ENCODE assay signal across 18 mouse cellular contexts in the genomic region with DNA sequence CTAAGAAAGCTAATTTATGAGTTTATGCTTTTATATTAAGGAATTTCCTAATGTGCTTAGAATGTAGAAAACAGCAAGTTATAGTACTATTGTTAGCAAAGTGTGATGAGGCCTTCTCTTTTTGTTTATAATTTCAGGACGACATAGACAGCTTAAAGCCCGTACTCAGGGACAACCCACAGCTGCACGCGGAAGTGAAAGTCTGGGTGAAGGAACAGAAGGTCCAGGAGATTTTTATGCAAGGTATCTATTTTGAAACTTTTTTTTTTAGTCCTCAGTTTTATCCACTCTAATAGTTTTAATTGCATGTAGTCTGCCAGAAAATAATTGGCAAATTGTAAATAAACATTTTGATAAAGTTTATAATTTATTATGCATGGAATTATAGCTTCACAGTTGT.
DNase-seq lines count a peak whose midpoint lies in the region; ATAC-seq and TF ChIP-seq lines count a peak whose summit lies in the region.
"Had no signal": no experiment of that assay in that cellular context is flagged by ENCODE, and none has a peak within 500 bp of the region (broad histone marks: within the 10 kb centered on the region; RNA-seq: fewer than 3 reads in every experiment).

No protein-coding gene starts in this region.

- peak; percentile 70 for ATAC-seq in granulocyte monocyte progenitor cell, adult 5-6 weeks (replicated peaks; ENCODE audit: poor library complexity, severe bottlenecking)
- ATAC-seq in monocyte, adult 5-6 weeks (replicated peaks; ENCODE audit: insufficient number of reproducible peaks, low FRiP score, low TSS enrichment, poor library complexity, severe bottlenecking), result 0 out of 2 replicates have a peak, but pooled peaks have one; percentile 61
- no peak for ATAC-seq in cerebellum, adult (ENCODE audit: insufficient number of reproducible peaks, low FRiP score, low TSS enrichment)

- no peak for TF ChIP-seq CTCF in layer of hippocampus, adult 2 months (conservative IDR thresholded peaks at IDR 0.05)

- H3K4me3 ChIP-seq in layer of hippocampus, adult 2 months, result no peak overlapping the region
- H3K4me3 ChIP-seq: embryonic facial prominence, embryonic 12.5 days; forebrain, embryonic 15.5 days; heart, embryonic 13.5 days; hindbrain, embryonic 12.5 days had no signal

- H3K27ac ChIP-seq in layer of hippocampus, adult 2 months, result peak overlapping the region; percentile 4; the same call in 1 of the 2 replicates
- H3K27ac ChIP-seq: embryonic facial prominence, embryonic 12.5 days; forebrain, embryonic 15.5 days; heart, embryonic 13.5 days; hindbrain, embryonic 12.5 days had no signal

- no peak for DNase-seq in layer of hippocampus, adult 2 months (ENCODE audit: low spot score in 2 of 2)
- no peak for DNase-seq in layer of hippocampus, adult 18-20 months (ENCODE audit: low spot score in 2 of 2)
- peak; percentile 69 for DNase-seq in A20 (ENCODE audit: low read depth, low spot score)
- no peak for DNase-seq in cerebellum, adult 18-20 months
- no peak for DNase-seq in kidney, postnatal 14 days
- DNase-seq: adrenal gland, adult 2 months; adrenal gland, postnatal 25 days; cerebellum, adult 8-10 months; cerebellum, postnatal 14 days; gastrocnemius, postnatal 14 days; heart, postnatal 4 days had no signal
